Comparison of ENCODE assay signal across 13 mouse cellular contexts in genomic region chr3:129391888-129392813, GRCm38 (mm10). TPM values are rescaled to one million over a fixed set of nuclear protein-coding genes. Genes with fewer than 3 reads are reported as not detected.
DNase-seq lines count a peak whose midpoint lies in the region; ATAC-seq and TF ChIP-seq lines count a peak whose summit lies in the region.
"Had no signal": no experiment of that assay in that cellular context is flagged by ENCODE, and none has a peak within 500 bp of the region (broad histone marks: within the 10 kb centered on the region; RNA-seq: fewer than 3 reads in every experiment).

No protein-coding gene starts in this region.

- peak; percentile 89 for DNase-seq in heart, adult 11 months
- DNase-seq in kidney, adult 11 months, result no peak
- DNase-seq in brain, adult 2 months (ENCODE audit: low read depth, low spot score), result peak; percentile 43
- DNase-seq in hindbrain, postnatal 0 days (ENCODE audit: low spot score), result peak; percentile 46
- no peak for DNase-seq in T-cell, adult 2 months (ENCODE audit: low spot score)
- no peak for DNase-seq in right cerebral cortex, postnatal 10 days (ENCODE audit: low spot score in 2 of 2)
- DNase-seq: adrenal gland, postnatal 36 days; cerebellum, adult 2 months had no signal

- no peak overlapping the region for H3K4me2 ChIP-seq in heart, embryonic 12.5 days
- H3K4me2 ChIP-seq in kidney, embryonic 16.5 days (replicated peaks; ENCODE audit: low read depth, low read length), result peak overlapping the region; percentile 57
- no peak overlapping the region for H3K4me2 ChIP-seq in hindbrain, postnatal 0 days (ENCODE audit: low read depth, low read length)
- H3K4me2 ChIP-seq: embryonic facial prominence, embryonic 12.5 days; limb, embryonic 15.5 days had no signal

- H3K9me3 ChIP-seq in heart, embryonic 12.5 days (replicated peaks), result 0 out of 2 replicates have a peak, but pooled peaks cover 6% of the 10 kb centered on the region
- H3K9me3 ChIP-seq in kidney, embryonic 16.5 days (ENCODE audit: low read length), result no peaks in the 10 kb centered on the region
- H3K9me3 ChIP-seq in hindbrain, postnatal 0 days (ENCODE audit: low read length), result no peaks in the 10 kb centered on the region
- H3K9me3 ChIP-seq: embryonic facial prominence, embryonic 12.5 days; limb, embryonic 15.5 days had no signal

- 51% methylated on average over 14 of the region's 14 CpGs for WGBS in heart, embryonic 12.5 days
- 34% methylated on average over 14 of the region's 14 CpGs for WGBS in kidney, embryonic 16.5 days
- WGBS in hindbrain, postnatal 0 days, result 42% methylated on average over 14 of the region's 14 CpGs

- ATAC-seq in heart, embryonic 12.5 days (ENCODE audit: insufficient number of reproducible peaks, low FRiP score), result no peak
- ATAC-seq in kidney, embryonic 16.5 days (ENCODE audit: low FRiP score, low TSS enrichment), result peak; percentile 43
- ATAC-seq in hindbrain, postnatal 0 days, result no peak

- no peak for TF ChIP-seq CTCF in hindbrain, postnatal 0 days (IDR thresholded peaks at IDR 0.05; ENCODE audit: low read depth)

- H3K27me3 ChIP-seq in heart, embryonic 12.5 days (replicated peaks), result no peaks in the 10 kb centered on the region
- H3K27me3 ChIP-seq in kidney, embryonic 16.5 days (ENCODE audit: insufficient read depth, low read length), result no peaks in the 10 kb centered on the region
- H3K27me3 ChIP-seq in hindbrain, postnatal 0 days (ENCODE audit: insufficient read depth, low read length), result no peaks in the 10 kb centered on the region
- H3K27me3 ChIP-seq: embryonic facial prominence, embryonic 12.5 days; limb, embryonic 15.5 days had no signal

- H3K27ac ChIP-seq in heart, embryonic 12.5 days (ENCODE audit: poor library complexity, severe bottlenecking), result no peak overlapping the region
- H3K27ac ChIP-seq in kidney, embryonic 16.5 days (ENCODE audit: low read length), result peak overlapping the region; percentile 46
- H3K27ac ChIP-seq in hindbrain, postnatal 0 days, result no peak overlapping the region
- H3K27ac ChIP-seq: embryonic facial prominence, embryonic 12.5 days; limb, embryonic 15.5 days had no signal

- H3K9ac ChIP-seq in heart, embryonic 12.5 days, result no peak overlapping the region
- H3K9ac ChIP-seq in kidney, embryonic 16.5 days (replicated peaks; ENCODE audit: low read length), result 0 out of 2 replicates have a peak overlapping the region, but pooled peaks have one; percentile 26
- no peak overlapping the region for H3K9ac ChIP-seq in hindbrain, postnatal 0 days (replicated peaks; ENCODE audit: low read length)
- H3K9ac ChIP-seq: embryonic facial prominence, embryonic 12.5 days; limb, embryonic 15.5 days had no signal

- H3K4me1 ChIP-seq in heart, embryonic 12.5 days (replicated peaks), result peaks cover 13% of the 10 kb centered on the region
- peaks cover 30% of the 10 kb centered on the region for H3K4me1 ChIP-seq in kidney, embryonic 16.5 days (ENCODE audit: insufficient read depth, low read length)
- H3K4me1 ChIP-seq in hindbrain, postnatal 0 days (ENCODE audit: insufficient read depth, low read length), result no peaks in the 10 kb centered on the region
- H3K4me1 ChIP-seq: embryonic facial prominence, embryonic 12.5 days; limb, embryonic 15.5 days had no signal

- no peak overlapping the region for H3K4me3 ChIP-seq in heart, embryonic 12.5 days
- no peak overlapping the region for H3K4me3 ChIP-seq in kidney, embryonic 16.5 days (ENCODE audit: low read length)
- no peak overlapping the region for H3K4me3 ChIP-seq in hindbrain, postnatal 0 days (ENCODE audit: low read length)
- H3K4me3 ChIP-seq: embryonic facial prominence, embryonic 12.5 days; limb, embryonic 15.5 days had no signal

- no peaks in the 10 kb centered on the region for H3K36me3 ChIP-seq in heart, embryonic 12.5 days
- H3K36me3 ChIP-seq in kidney, embryonic 16.5 days (ENCODE audit: insufficient read depth, low read length), result no peaks in the 10 kb centered on the region
- H3K36me3 ChIP-seq in hindbrain, postnatal 0 days (ENCODE audit: insufficient read depth, low read length), result no peaks in the 10 kb centered on the region
- H3K36me3 ChIP-seq: embryonic facial prominence, embryonic 12.5 days; limb, embryonic 15.5 days had no signal

RNA-seq across cellular contexts. Expression of gene Enpep, which starts 59.6 kb away (rescaled TPM):
- 14.6 and 15.5 TPM in 2 replicates for polyA plus RNA-seq in heart, embryonic 12.5 days (2016; fragmentation: Nextera tagmentation; extraction: Ambion mirVana)
- 116 and 117 TPM in 2 replicates for polyA plus RNA-seq in kidney, embryonic 16.5 days (2015; fragmentation: Nextera tagmentation; extraction: Ambion mirVana)
- total RNA-seq in hindbrain, postnatal 0 days (2014; rRNA removed), result 1.5 and 7.7 TPM in 2 replicates
- 2.5 and 3.0 TPM in 2 replicates for polyA plus RNA-seq in hindbrain, postnatal 0 days (2015; fragmentation: Nextera tagmentation; extraction: Ambion mirVana)
- total RNA-seq: megakaryocyte, adult 5-6 weeks had no signal

Comparison
In these comparisons a context has a peak if more than half of its experiments do, and no peak if none do; other contexts are left out.
1. DNase-seq: peak in heart, adult 11 months (single experiment), brain, adult 2 months (single experiment) and hindbrain, postnatal 0 days (single experiment); none in kidney, adult 11 months (single experiment), T-cell, adult 2 months (single experiment) and right cerebral cortex, postnatal 10 days (0 of 2).